Mouse (Mus musculus) kidney, postnatal 25 days (tissue): ENCODE measurements at regions not wholly inside any gene's neighbourhood (a gene's known extent, or its start where the extent isn't known, plus 50 kb on each side); places are given as distances from the start of the nearest gene placed in this dataset.
"Not testable (repeated sequence)": the region's sequence is repeated elsewhere in the genome, so short reads cannot be mapped to it uniquely, and the experiment has no call there.

Experiments used
- DNase-seq, 2 experiments: peaks; one replicate each; pipeline ENCODE4 v3.0.0; 2021; ENCODE audit warnings: mixed read lengths in 2 of 2

DNA sequence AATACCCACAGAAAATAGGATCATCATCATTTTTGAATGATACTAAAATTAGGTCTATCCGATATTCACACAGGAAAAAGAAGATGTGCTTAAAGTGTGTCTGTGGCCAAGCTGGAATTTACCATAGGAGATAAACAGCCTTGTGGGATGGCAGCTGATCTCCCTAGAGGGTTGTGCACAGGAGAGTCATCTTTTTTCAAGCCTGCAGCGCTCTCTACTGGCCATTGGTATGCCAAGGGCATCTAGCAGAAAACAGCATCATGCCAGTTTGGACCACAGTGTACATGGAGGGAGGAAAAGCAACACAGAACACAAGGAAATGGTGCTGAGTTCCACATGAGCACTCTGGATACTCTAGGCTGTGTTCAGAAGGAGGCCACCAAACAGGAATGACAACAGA lies 74.1 kb upstream of the Diaph3 start:
- peak; percentile 60 to 80 for DNase-seq

DNA sequence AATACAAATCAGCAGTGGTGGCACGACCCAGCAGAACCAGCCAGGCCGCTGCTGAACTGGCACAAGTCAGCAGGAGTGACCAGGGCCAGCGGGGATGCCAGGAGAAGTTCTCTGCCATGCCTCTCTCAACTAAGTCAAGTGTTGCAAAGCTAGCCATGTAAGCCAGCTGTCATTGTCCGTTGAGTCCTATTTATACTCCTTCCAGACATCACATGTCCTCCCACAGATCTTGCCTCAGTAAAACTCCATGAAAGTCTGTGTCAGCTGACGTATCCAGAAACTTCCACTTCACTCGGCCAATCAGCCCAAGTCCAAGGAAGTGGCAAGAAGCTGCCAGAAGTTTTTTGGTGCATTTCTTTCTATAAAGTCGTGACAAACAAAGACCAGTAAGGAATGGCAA lies 76.0 kb upstream of the Diaph3 start:
- DNase-seq, result no peak

DNA sequence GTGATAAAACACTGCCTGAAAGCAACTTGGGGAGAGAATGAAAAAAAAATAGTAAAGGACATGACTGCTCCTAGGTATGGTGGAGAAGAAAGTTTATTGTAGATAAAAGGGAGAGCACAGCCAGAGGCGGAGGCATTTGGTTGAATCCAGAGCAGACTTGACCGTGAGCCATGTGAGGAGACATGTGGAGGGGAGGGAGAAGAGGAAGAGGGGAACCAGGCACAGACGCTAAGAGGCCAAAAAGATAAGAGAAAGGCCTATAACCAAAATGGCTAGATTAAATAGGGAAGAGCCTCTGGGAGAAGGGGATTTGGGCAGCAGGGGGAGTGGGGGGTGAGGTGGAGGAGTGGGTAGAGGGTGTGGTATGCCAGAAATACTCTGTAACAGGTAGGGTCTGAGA lies 78.9 kb upstream of the Diaph3 start:
- DNase-seq, result no peak

DNA sequence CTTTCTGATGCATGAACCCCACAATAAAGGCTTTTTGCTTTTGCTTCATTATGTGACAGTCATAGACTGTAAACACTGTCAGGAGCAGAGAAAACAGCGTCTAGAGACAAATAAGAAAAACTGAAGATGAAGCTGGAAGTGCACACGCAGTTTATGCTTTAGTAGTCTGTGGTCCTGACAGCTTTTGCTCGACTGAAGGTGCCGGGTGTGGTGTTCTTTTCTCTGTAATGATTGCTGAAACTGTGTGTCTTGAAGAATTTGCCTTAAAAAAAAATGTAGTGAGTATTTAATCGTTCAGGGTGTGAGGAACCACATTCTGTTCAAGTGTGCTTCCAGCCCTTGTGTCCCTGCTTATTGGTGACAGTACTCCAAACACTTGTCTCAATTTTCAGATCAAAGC lies 83.8 kb upstream of the Diaph3 start:
- no peak for DNase-seq

DNA sequence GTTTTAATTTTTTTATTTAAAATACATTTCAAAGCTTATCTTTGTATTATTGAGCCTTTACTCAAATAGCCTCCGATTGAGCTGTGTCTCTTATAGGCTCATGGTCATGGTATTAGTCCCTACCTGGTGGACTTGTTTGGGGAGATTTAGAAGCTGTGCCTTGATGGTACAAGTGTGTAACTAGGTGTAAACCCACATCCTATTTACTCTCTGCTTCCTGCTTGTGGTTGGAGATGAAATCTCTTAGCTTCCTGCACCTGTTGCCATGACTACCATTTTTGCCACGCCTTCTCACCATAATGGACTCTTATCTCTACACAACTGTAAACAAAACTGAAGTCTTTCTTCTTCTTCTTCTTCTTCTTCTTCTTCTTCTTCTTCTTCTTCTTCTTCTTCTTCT lies 108.2 kb upstream of the Diaph3 start:
- no peak for DNase-seq

- DNase-seq, result no peak
These were observed 114.6 kb upstream of the Diaph3 start for GRCm38 (mm10) chr14:87255484-87256208.

- no peak for DNase-seq
These were observed 120.7 kb upstream of the Diaph3 start for GRCm38 (mm10) chr14:87261726-87262125.

DNA sequence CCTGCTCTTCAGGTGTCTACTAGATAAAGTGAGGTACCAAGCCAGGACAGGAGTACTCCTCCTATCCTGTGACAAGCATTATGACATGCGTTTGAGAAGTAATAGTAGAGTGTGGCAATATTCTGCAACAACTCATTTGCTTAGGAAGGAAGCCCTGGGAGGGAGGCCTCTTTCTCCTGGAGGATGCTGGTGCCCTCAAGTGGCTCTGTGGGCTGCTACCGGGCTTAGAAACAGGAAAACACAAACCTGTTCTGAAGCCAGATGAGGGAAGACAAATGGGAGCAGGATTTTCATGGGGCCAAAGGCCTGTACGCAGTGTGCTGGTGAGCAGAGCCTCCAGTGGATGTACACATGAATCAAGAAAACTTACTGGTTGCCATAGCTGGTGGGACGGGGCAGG lies 123.8 kb upstream of the Diaph3 start:
- DNase-seq, result no peak

GRCm38 (mm10) chr14:87266309-87266708 lies 125.3 kb upstream of the Diaph3 start:
- no peak for DNase-seq

GRCm38 (mm10) chr14:87289266-87289665 lies 127.2 kb upstream of the Tdrd3 start:
- DNase-seq, result not testable (repeated sequence)

DNA sequence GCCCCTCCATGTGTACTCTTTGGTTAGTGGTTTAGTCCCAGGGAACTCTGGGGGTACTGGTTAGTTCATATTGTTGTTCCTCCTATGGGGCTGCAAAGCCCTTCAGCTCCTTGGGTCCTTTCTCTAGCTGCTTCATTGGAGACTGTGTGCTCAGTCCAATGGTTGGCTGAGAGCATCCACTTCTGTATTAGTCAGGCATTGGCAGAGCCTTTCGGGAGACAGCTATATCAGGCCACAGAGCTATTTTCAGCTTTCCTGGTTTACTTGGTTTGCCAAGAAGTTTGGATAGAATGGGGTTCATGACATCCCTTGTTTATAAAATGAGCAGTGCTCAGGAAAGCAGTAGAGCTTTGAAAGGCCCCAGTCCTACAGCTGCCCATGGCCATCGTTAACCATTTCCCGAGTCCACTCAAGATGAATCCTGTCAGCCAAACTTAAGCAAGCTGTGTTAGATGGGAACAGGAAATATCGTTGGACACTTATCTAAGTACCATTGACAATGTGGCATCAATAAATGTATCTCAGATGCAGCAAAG lies 126.7 kb upstream of the Tdrd3 start:
- no peak for DNase-seq

- no peak for DNase-seq
These were observed 121.2 kb upstream of the Tdrd3 start for GRCm38 (mm10) chr14:87295206-87295605.

DNA sequence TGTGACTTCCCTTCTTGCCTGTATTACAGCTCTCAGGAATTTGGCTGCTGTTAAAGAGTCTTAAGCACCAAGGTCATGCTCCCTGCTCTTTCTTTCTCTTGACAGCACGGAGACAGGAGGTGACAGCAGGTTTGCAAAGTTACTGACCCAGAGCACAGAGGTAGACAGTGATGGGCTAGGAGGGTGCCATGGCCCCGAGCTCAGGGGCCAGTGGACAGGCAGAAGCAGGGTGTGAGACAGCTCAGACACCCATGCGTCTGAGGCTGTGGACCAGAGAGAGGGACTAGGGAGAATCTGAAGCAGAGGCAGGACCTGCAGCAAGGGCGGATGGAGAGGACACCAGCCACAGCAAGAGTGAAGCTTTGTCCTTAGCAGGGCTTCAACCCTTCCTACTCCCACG lies 119.3 kb upstream of the Tdrd3 start:
- no peak for DNase-seq

GRCm38 (mm10) chr14:87300838-87301237 lies 115.6 kb upstream of the Tdrd3 start:
- DNase-seq, result no peak

GRCm38 (mm10) chr14:87301564-87301963 lies 114.9 kb upstream of the Tdrd3 start:
- DNase-seq, result no peak

- DNase-seq, result no peak
These were observed 111.0 kb upstream of the Tdrd3 start for GRCm38 (mm10) chr14:87305481-87305880.

GRCm38 (mm10) chr14:87306011-87306410 lies 110.4 kb upstream of the Tdrd3 start:
- no peak for DNase-seq

DNA sequence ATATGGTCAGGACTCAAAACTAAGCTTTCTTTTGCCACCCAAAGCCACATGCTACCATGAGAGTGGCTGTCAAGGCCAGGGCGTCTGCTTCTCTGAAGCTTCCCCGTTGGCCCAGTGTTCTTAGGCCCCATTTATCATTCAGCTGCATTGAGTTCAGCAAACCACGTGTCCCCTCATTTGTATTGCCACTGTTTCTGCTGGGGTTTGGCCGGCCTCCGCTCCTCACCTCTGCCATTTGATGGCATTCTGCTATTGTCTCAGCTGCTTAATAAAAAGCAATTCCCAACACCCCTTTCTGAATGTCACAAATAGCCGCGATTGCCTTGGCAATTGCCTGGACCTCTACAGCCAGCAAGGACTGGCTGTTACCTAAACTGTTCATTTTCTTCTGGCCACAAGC lies 108.4 kb upstream of the Tdrd3 start:
- DNase-seq, result no peak

GRCm38 (mm10) chr14:87312318-87312717 lies 104.1 kb upstream of the Tdrd3 start:
- DNase-seq, result no peak

GRCm38 (mm10) chr14:87314999-87315732 lies 101.3 kb upstream of the Tdrd3 start:
- peak; percentile 39 to 81 for DNase-seq

- DNase-seq, result no peak
These were observed 88.6 kb upstream of the Tdrd3 start for GRCm38 (mm10) chr14:87327841-87328240.

- no peak for DNase-seq
These were observed 78.4 kb upstream of the Tdrd3 start for GRCm38 (mm10) chr14:87337950-87338526.

- DNase-seq, result no peak
These were observed 71.9 kb upstream of the Tdrd3 start for GRCm38 (mm10) chr14:87344540-87344939.

DNA sequence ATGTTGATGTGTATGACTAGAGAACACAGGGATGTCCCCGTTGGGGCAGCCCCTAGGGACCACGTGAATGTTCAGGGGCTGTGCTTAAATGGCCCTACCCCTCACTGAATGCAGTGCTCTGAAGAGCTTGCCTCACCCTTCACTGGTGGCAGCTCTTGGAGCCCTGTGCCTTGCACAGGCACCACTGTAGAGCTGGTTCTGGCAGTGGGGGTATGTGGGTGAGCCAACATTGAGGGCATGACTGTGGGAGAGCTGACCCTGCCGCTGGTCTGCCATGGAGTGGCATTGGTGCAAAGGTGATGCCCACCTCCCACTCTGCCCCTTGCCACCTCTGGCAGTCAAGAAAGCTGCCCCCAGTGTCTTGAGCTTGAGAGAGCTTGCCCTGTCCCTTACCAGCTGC lies 69.6 kb upstream of the Tdrd3 start:
- DNase-seq, result no peak
